In the genomic region with DNA sequence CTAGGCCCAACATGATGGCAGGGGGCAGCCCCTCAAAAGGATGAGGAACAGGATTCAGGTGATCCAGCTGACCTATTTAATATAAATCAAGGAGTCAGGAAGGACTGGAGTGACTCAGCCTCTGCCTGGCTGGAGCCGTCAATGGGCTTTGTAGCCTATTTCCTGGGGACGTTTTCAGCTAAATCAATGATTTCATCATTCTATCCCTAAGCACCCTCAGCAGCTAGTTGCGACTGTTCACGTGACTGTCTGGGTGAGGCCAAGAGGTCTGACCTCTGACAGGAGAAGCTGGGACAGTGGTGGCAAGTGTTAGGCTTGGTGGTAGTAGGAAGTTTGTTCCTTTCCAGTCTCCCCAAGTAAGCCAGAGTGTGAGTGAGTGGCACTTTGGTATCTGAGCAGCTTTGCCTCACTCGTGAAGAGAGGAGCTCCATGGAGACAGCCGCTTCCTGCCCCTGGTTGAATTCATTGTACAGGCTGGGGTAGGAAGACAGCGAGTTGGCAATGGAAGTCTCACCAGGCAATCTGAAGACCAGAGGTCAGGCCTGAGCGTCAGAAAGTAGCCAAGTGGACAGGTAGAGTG, we compare ENCODE assay signal across 17 mouse cellular contexts.
DNase-seq lines count a peak whose midpoint lies in the region; ATAC-seq lines count a peak whose summit lies in the region.
"Had no signal": no experiment of that assay in that cellular context is flagged by ENCODE, and none has a peak within 500 bp of the region (broad histone marks: within the 10 kb centered on the region; RNA-seq: fewer than 3 reads in every experiment).

No protein-coding gene starts in this region.

- H3K36me3 ChIP-seq in midbrain, embryonic 16.5 days (ENCODE audit: control insufficient read depth, insufficient read depth, low read length) = no peaks in the 10 kb centered on the region
- H3K36me3 ChIP-seq: embryonic facial prominence, embryonic 12.5 days; hindbrain, embryonic 15.5 days; limb, embryonic 13.5 days; lung, embryonic 15.5 days had no signal

- peak; percentile 91 for DNase-seq in heart, adult 11 months
- DNase-seq in heart, adult 8-10 months (ENCODE audit: low spot score) = no peak
- DNase-seq in 3T3-L1 (ENCODE audit: low read depth, low spot score) = peak; percentile 49
- DNase-seq in adrenal gland, postnatal 36 days = peak; percentile 33 to 48
- DNase-seq in lung, postnatal 36 days = peak; percentile 58
- no peak for DNase-seq in neural tube, embryonic 10.5 days (ENCODE audit: extremely low spot score, low spot score)
- DNase-seq in cerebellum, adult 9-10 months = no peak
- DNase-seq: cerebellum, adult 11-12 months; heart, postnatal 14 days; kidney, adult 8-10 months; layer of hippocampus, postnatal 36 days; right cerebral cortex, adult 18-20 months had no signal

- no peaks in the 10 kb centered on the region for H3K27me3 ChIP-seq in midbrain, embryonic 16.5 days (ENCODE audit: control insufficient read depth, insufficient read depth, low read depth, low read length)
- H3K27me3 ChIP-seq: embryonic facial prominence, embryonic 12.5 days; hindbrain, embryonic 15.5 days; limb, embryonic 13.5 days; lung, embryonic 15.5 days had no signal

- no peak overlapping the region for H3K4me3 ChIP-seq in midbrain, embryonic 16.5 days (ENCODE audit: low read depth, low read length)
- H3K4me3 ChIP-seq: embryonic facial prominence, embryonic 12.5 days; hindbrain, embryonic 15.5 days; limb, embryonic 13.5 days; lung, embryonic 15.5 days had no signal

- no peak overlapping the region for H3K4me2 ChIP-seq in midbrain, embryonic 16.5 days (ENCODE audit: low read length)
- H3K4me2 ChIP-seq: embryonic facial prominence, embryonic 12.5 days; hindbrain, embryonic 15.5 days; limb, embryonic 13.5 days; lung, embryonic 15.5 days had no signal

- no peak for ATAC-seq in midbrain, embryonic 16.5 days

- 89% methylated on average over 8 of the region's 8 CpGs for WGBS in midbrain, embryonic 16.5 days

- no peaks in the 10 kb centered on the region for H3K4me1 ChIP-seq in midbrain, embryonic 16.5 days (ENCODE audit: control insufficient read depth, insufficient read depth, low read length)
- H3K4me1 ChIP-seq: embryonic facial prominence, embryonic 12.5 days; hindbrain, embryonic 15.5 days; limb, embryonic 13.5 days had no signal

- no peaks in the 10 kb centered on the region for H3K9me3 ChIP-seq in midbrain, embryonic 16.5 days (replicated peaks; ENCODE audit: control insufficient read depth, low read length, poor library complexity, severe bottlenecking)
- H3K9me3 ChIP-seq: embryonic facial prominence, embryonic 12.5 days; hindbrain, embryonic 15.5 days; limb, embryonic 13.5 days; lung, embryonic 15.5 days had no signal

- H3K27ac ChIP-seq in midbrain, embryonic 16.5 days (ENCODE audit: low read length) = no peak overlapping the region
- H3K27ac ChIP-seq: embryonic facial prominence, embryonic 12.5 days; hindbrain, embryonic 15.5 days; limb, embryonic 13.5 days; lung, embryonic 15.5 days had no signal

- no peak overlapping the region for H3K9ac ChIP-seq in midbrain, embryonic 16.5 days (ENCODE audit: low read depth, low read length)
- H3K9ac ChIP-seq: embryonic facial prominence, embryonic 12.5 days; hindbrain, embryonic 15.5 days; limb, embryonic 13.5 days; lung, embryonic 15.5 days had no signal

Comparison
In these comparisons a context has a peak if more than half of its experiments do, and no peak if none do; other contexts are left out.
1. DNase-seq: peak in heart, adult 11 months (single experiment), 3T3-L1 (single experiment), adrenal gland, postnatal 36 days (2 of 2) and lung, postnatal 36 days (single experiment); none in heart, adult 8-10 months (single experiment), neural tube, embryonic 10.5 days (single experiment) and cerebellum, adult 9-10 months (single experiment).